Mouse (Mus musculus) cerebellum, adult (tissue): ENCODE results near the gene Stac3.

ENCODE experiments used
- ATAC-seq: cut with Nextera tagmentation; 2 replicates; pipeline ENCODE4 v1.9.2; 2017; ENCODE audit warnings: mild to moderate bottlenecking, moderate library complexity, mixed read lengths; ENCODE audit not compliant: insufficient number of reproducible peaks, low FRiP score, low TSS enrichment

The Stac3 gene

DNA sequence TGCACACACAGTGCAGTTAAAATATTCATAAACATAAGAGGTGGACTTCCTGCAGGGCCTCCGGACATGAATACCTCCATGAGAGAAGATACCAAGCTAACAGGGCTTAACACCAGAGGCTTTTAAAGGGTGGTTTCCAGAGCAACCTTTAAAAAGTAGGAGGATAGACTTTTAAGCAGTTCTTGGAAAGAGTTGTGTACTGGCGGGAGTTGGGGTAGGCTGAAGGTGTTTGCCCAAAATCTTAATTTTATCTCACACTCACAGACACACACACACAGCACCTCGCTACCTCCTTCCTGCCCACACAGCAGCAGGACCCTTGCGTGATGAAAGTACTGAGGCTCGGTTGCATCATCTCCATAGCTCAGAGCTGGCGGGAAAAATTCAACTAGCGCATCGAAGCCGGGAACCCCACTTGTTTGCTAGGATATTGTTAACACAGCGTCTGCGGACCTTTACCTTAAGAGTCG is 20.2 kb downstream of the Stac3 start:
- ATAC-seq = no peak

GRCm38 (mm10) chr10:127522088-127522581 is 20.6 kb downstream of the Stac3 start, which contains the start of gene Shmt2:
TSS of gene Shmt2 (minus strand) at chr10:127522444.
- peak; percentile 40; the same call in 1 of the 2 replicates for ATAC-seq

DNA sequence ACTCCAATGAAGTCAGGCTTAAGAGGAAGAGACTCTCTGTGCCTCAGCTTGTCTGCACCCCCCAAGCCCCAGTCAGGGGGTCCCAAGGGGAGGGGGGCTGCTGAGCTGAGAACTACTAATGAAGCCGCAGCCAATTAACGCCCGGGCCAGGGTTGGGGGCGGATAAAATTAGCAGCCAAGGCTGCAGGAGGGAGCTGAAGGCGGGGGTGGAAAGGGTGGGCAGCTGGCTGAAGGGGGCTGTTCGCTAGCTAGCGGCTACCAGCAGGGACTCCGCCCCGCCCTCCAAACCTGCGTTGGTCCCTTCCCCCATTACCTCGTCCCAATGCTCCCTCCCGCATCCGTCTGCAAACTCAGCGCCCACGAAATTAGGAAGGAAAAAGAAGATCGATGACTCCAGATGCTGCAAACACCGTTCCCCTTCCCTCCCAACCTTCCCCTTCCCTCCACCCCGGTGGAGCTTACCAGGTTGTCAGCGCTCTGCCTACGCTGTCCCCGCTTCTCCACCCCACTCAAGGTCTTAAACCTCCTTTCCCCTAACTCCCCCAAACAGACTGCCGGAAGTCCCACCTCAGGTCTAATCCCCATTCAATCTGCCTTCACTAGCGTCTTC is 23.3 kb downstream of the Stac3 start:
- no peak for ATAC-seq

- no peak for ATAC-seq
Observed at GRCm38 (mm10) chr10:127526048-127526447, 24.6 kb downstream of the Stac3 start.

DNA sequence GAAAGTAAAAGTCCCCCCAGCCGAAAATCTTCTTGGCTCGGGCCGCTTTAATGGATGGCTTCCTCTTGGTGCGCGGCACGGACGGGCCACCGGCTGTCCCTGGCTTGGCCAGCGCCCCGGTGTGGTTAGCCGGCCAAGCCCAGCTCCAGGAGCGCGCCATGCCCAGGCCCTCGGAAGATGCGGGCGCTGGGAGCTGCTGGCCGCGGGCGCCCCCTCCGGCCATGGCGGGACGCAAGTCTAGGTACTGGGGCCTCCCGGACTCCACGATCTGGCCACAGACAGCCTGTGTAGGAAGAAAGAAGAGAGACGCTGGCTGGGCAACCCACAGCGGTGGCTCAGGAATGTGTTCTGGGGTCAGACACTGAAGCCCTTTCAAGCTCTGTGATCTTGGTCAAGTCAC is 25.2 kb downstream of the Stac3 start:
- ATAC-seq = peak; percentile 37; the same call in 1 of the 2 replicates

GRCm38 (mm10) chr10:127527481-127527880 is 26.0 kb downstream of the Stac3 start:
- ATAC-seq = no peak

GRCm38 (mm10) chr10:127530945-127531344 is 29.5 kb downstream of the Stac3 start:
- ATAC-seq = no peak

DNA sequence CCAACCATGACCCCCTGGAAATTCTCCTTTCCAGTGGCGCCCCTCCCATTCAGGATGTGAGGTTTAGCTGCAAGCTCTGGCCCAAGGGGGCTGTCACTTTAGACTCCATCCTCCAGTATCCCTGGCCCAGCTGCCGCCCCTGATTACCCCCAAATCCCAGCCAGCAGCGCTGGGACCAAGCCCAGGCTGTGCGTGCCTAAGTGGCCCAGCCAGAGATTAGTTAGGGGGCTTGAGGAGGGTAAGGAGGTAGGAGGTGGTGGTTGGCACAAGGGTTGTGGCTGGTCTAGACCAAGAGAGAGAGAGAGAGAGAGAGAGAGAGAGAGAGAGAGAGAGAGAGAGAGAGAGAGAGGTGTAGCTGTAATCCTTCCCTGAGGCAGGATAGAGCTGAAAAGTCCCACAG is 30.1 kb downstream of the Stac3 start:
- no peak for ATAC-seq

GRCm38 (mm10) chr10:127534036-127534928 is 32.8 kb downstream of the Stac3 start, which contains the start of gene Nxph4:
TSS of gene Nxph4 (minus strand) at chr10:127534559.
- no peak for ATAC-seq

GRCm38 (mm10) chr10:127534929-127535384 is 33.5 kb downstream of the Stac3 start:
- ATAC-seq = no peak

DNA sequence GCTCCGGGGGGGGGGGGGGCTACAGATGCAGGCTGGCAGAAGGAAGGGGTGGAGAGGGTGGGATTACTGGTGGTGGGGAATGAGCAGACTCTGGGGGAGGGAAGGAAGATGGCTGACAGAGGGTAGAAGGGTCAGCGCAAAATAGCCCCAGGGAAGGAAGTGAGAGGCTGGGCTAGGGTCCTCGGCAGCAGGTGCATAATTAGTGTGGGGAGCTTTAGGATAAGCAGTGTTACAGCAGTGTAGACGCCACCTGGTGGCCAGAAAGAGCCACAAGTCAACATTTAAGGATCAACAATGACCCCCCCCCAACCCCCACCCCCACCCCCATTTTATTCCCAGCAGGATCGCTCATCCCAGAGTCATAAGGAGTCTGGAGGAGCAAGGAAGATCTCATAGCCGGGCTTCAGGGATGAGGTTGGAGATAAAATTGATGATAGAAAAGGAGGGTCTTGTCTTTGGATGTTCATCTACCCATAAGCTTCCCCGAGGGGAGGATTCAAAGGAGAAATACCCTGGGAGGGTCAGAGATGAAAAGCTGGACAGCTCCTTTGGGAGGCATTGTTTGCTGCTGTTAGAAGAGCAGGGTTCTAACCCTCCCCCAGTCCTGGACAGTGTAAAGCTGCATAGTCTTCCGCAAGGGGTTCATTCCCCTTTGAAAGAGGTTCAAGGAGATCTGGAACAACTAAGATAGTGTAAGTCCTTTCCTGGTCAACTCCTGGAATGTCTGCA is 35.3 kb downstream of the Stac3 start:
- no peak for ATAC-seq

GRCm38 (mm10) chr10:127537854-127538583 is 36.5 kb downstream of the Stac3 start:
- peak; percentile 41; the same call in 1 of the 2 replicates for ATAC-seq

- no peak for ATAC-seq
Observed at GRCm38 (mm10) chr10:127541510-127541909, 40.0 kb downstream of the Stac3 start.

DNA sequence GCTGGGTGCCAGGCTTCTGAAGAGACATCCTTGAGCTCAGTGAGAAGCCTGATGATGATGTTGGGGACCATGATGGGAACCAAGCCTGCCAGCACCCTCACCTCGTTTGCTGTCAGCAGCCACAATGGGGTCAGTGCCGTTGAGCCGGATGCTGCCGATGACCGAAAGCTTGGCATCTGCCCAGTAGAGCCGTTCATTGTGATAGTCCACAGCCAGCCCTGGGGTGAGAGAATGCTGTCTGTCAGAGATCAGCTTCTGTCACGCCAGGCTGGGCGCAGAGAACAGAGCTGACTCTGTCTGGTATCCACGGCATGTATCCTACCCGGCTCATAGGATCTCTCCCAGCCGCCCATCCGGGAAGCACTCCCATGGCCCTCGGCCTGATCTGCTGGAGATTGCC is 40.6 kb downstream of the Stac3 start:
- ATAC-seq = no peak

GRCm38 (mm10) chr10:127542720-127543119 is 41.2 kb downstream of the Stac3 start:
- no peak for ATAC-seq

DNA sequence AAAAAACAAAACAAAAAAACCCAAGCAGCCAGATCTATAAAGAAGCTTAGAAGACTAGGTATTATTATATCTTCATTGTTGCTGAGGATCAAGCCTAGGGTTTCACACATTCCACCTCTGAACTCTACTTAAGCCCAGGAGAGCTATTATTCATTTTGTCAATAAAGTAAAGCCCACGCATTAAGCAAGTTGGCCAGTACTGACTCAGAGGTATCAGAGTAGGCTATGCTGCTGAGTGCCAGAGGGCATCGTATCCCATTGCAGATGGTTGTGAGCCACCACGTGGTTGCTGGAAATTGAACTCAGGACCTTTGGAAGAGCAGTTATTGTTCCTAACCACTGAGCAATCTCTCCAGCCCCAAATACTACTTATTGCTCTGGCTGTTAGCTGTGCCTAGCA is 42.4 kb downstream of the Stac3 start:
- no peak for ATAC-seq

DNA sequence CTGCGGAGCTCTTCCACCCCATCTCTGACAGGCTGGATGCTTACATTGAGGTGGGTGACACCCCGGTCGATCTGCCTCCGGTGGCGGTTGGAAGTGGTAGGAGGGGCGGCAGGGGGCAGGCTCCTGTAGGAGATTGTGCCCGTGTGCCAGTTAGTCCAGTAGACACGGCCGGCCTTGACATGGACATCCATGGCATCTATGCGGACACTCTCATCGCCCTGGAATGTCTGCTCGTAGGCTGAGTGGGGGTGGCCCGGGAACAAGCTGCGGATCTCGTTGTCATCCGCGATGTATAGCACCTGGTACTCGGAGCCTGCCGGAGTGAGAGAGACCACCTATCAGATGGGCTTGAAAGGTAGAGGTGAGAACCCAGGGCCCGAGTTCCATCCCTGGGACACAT is 42.9 kb downstream of the Stac3 start:
- ATAC-seq = no peak

- ATAC-seq = no peak
Observed at GRCm38 (mm10) chr10:127546505-127546904, 45.0 kb downstream of the Stac3 start.

DNA sequence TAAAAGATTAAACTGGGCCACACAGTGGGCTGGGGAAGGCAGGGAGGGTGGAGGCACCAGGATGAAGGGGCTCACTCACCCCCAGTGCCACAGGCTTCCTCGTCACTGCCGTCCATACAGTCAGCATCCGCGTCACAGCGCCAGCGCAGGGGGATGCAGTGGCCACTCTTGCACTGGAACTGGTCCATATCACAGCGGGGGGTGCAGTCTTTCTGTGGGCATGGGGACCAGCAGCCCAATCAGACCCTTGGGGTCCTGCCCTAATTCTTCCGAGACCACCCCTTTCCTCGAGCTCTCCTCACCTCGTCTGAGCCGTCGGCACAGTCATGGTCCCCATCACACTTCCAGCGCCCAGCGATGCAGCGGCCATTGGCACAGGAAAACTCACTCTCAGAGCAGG is 46.8 kb downstream of the Stac3 start:
- ATAC-seq = no peak

- no peak for ATAC-seq
Observed at GRCm38 (mm10) chr10:127549892-127550291, 48.4 kb downstream of the Stac3 start.
